Mouse (Mus musculus) heart, embryonic 14.5 days (tissue): Measurements from ENCODE around the gene 9930021J03Rik. TPM values are rescaled to one million over a fixed set of nuclear protein-coding genes. Genes with fewer than 3 reads are reported as not detected.

Experiments
- ATAC-seq: fragments of 200-750 bp; cut with Nextera tagmentation; 2 replicates; pipeline ENCODE4 v1.8.0; 2017; ENCODE audit warnings: low read depth, moderate TSS enrichment; ENCODE audit not compliant: insufficient number of reproducible peaks, insufficient read depth, low FRiP score
- H3K27ac ChIP-seq, 2 experiments: fragments of 200-500 bp in 1 of 2; fragments of 300-500 bp in 1 of 2; sonication (generic) in 1 of 2; replicated peaks in 1 of 2; 2 replicates each; pipeline ENCODE4 v1.5.1; 2012 to 2014; ENCODE audit warnings: low read depth in 2 of 2, low read length in 2 of 2, control low read depth in 1 of 2, mild to moderate bottlenecking in 1 of 2, mixed read lengths in 1 of 2; ENCODE audit not compliant: control insufficient read depth in 1 of 2, insufficient read depth in 1 of 2
- H3K27me3 ChIP-seq: fragments of 300-500 bp; sonication (generic); 2 replicates; pipeline ENCODE4 v1.6.1; 2014; ENCODE audit warnings: mild to moderate bottlenecking, low read length, control low read depth; ENCODE audit not compliant: control insufficient read depth, insufficient read depth
- H3K36me3 ChIP-seq: fragments of 300-500 bp; sonication (generic); 2 replicates; pipeline ENCODE4 v1.6.1; 2014; ENCODE audit warnings: mild to moderate bottlenecking, control low read depth, low read length, mixed read lengths; ENCODE audit not compliant: control insufficient read depth, insufficient read depth
- H3K4me1 ChIP-seq, 2 experiments: fragments of 200-500 bp in 1 of 2; fragments of 300-500 bp in 1 of 2; sonication (generic) in 1 of 2; 2 replicates each; pipeline ENCODE4 v1.6.1; 2012 to 2014; ENCODE audit warnings: low read length in 2 of 2, control low read depth in 1 of 2, mixed read lengths in 1 of 2; ENCODE audit not compliant: control insufficient read depth in 2 of 2, insufficient read depth in 2 of 2
- H3K4me2 ChIP-seq: fragments of 300-500 bp; sonication (generic); 2 replicates; pipeline ENCODE4 v1.6.1; 2014; ENCODE audit warnings: mild to moderate bottlenecking, low read length
- H3K4me3 ChIP-seq, 2 experiments: fragments of 200-500 bp in 1 of 2; fragments of 300-500 bp in 1 of 2; sonication (generic) in 1 of 2; 2 replicates each; pipeline ENCODE4 v1.5.1; 2012 to 2014; ENCODE audit warnings: low read length in 2 of 2, mild to moderate bottlenecking in 2 of 2, control low read depth in 1 of 2, low read depth in 1 of 2, moderate library complexity in 1 of 2; ENCODE audit not compliant: control insufficient read depth in 1 of 2, insufficient read depth in 1 of 2
- H3K9ac ChIP-seq: fragments of 300-500 bp; sonication (generic); 2 replicates; pipeline ENCODE4 v1.6.1; 2014; ENCODE audit warnings: mild to moderate bottlenecking, low read length
- H3K9me3 ChIP-seq: fragments of 300-500 bp; sonication (generic); 2 replicates; pipeline ENCODE4 v1.6.1; 2016; ENCODE audit warnings: low read length, control low read depth; ENCODE audit not compliant: control insufficient read depth
- WGBS: fragments of 180-500 bp; shearing (Covaris S2); extraction: QIAGEN DNeasy Blood & Tissue Kit; methylation state at CpG from one replicate; pipeline ENCODE4 v1.1.7; 2014; 5-methylcytosine and 5-hydroxymethylcytosine counted together
- polyA plus RNA-seq: library from polyadenylated mRNA; unstranded; fragments of >200 nt; fragmentation: Nextera tagmentation; extraction: Ambion mirVana; gene quantifications from 2 replicates; pipeline ENCODE4 v1.2.1, GENCODE M21; 2014

Gene 9930021J03Rik
- polyA plus RNA-seq, 1 experiment from 2014 or later: 6.0 TPM

DNA sequence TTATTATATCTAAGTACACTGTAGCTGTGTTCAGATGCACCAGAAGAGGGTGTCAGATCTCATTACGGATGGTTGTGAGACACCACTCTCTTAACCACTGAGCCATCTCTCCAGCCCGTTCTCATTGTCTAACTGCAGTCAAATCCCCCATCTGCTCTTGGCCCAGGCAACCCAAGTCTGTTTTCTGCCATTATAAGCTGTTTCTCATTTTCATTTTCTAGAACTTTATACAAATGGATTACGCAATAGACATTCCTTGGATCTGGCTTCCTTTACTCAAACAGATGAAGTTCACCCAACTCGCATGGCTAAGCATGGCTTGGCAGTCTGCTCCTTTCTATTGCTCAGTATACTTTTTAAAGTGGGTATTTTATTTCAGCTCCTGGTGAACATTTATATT, 34.9 kb upstream of the 9930021J03Rik start:
- no peak overlapping the region for H3K9ac ChIP-seq
- H3K27ac ChIP-seq: no peak overlapping the region
- no peak overlapping the region for H3K4me3 ChIP-seq
- 0 out of 4 replicates have a peak, but pooled peaks cover 0 to 4% of the 10 kb centered on the region in 2 experiments for H3K4me1 ChIP-seq
- no peak overlapping the region for H3K4me2 ChIP-seq
- 84% methylated on average over 4 of the region's 4 CpGs for WGBS
- H3K36me3 ChIP-seq: no peaks in the 10 kb centered on the region
- no peak for ATAC-seq
- no peaks in the 10 kb centered on the region for H3K9me3 ChIP-seq
- H3K27me3 ChIP-seq: no peaks in the 10 kb centered on the region

- H3K9ac ChIP-seq: no peak overlapping the region
- no peaks in the 10 kb centered on the region for H3K36me3 ChIP-seq
- no peak overlapping the region for H3K4me3 ChIP-seq
- ATAC-seq: no peak
- WGBS: 73% methylated on average over 3 of the region's 3 CpGs
- H3K4me1 ChIP-seq: 0 out of 4 replicates have a peak, but pooled peaks cover 0 to 4% of the 10 kb centered on the region in 2 experiments
- H3K4me2 ChIP-seq: no peak overlapping the region
- no peaks in the 10 kb centered on the region for H3K9me3 ChIP-seq
- H3K27ac ChIP-seq: no peak overlapping the region
- H3K27me3 ChIP-seq: no peaks in the 10 kb centered on the region
Observed at GRCm38 (mm10) chr19:29838636-29839135, 32.9 kb upstream of the 9930021J03Rik start.

DNA sequence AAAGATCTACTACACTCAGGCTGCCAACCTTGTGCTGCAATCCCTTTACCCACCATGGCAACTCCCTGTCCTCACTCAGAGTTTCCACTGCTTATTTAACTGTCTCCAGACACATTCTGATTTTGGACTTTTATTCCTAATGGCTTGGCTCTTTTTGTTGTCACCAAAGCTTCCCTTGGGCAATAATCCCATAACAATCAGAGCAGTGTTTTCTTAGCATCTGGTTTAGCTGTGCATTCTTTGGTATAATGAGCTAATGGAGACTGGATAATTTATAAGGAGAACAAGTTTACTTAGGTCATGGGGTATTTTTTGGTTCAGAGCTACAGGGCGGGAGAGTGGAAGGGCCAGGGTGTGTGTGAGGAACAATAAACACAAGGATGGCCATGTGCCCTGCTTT, 32.4 kb upstream of the 9930021J03Rik start:
- no peak overlapping the region for H3K4me2 ChIP-seq
- no peak overlapping the region for H3K9ac ChIP-seq
- H3K27me3 ChIP-seq: no peaks in the 10 kb centered on the region
- ATAC-seq: no peak
- no peak overlapping the region for H3K27ac ChIP-seq
- H3K36me3 ChIP-seq: no peaks in the 10 kb centered on the region
- 0 out of 4 replicates have a peak, but pooled peaks cover 0 to 4% of the 10 kb centered on the region in 2 experiments for H3K4me1 ChIP-seq
- H3K4me3 ChIP-seq: no peak overlapping the region
- no peaks in the 10 kb centered on the region for H3K9me3 ChIP-seq
- WGBS: 90% methylated on average over 1 of the region's 1 CpGs

GRCm38 (mm10) chr19:29835364-29836034, 29.7 kb upstream of the 9930021J03Rik start:
- no peak overlapping the region for H3K4me3 ChIP-seq
- H3K27ac ChIP-seq: no peak overlapping the region
- H3K36me3 ChIP-seq: no peaks in the 10 kb centered on the region
- WGBS: 67% methylated on average over 3 of the region's 3 CpGs
- no peak overlapping the region for H3K4me2 ChIP-seq
- H3K9me3 ChIP-seq: no peaks in the 10 kb centered on the region
- H3K4me1 ChIP-seq: 0 out of 4 replicates have a peak, but pooled peaks cover 0 to 4% of the 10 kb centered on the region in 2 experiments
- no peaks in the 10 kb centered on the region for H3K27me3 ChIP-seq
- no peak for ATAC-seq
- H3K9ac ChIP-seq: no peak overlapping the region

- Histone ChIP-seq H3K36me3 (no peaks in the 10 kb centered on the region), H3K9ac (no peak overlapping the region), H3K4me1 (no peaks in the 10 kb centered on the region), H3K4me2 (no peak overlapping the region), H3K9me3 (no peaks in the 10 kb centered on the region), H3K27me3 (no peaks in the 10 kb centered on the region), H3K27ac (no peak overlapping the region), H3K4me3 (no peak overlapping the region)
- 66% methylated on average over 2 of the region's 2 CpGs for WGBS
- ATAC-seq: no peak
Observed at GRCm38 (mm10) chr19:29830911-29831310, 25.1 kb upstream of the 9930021J03Rik start.

DNA sequence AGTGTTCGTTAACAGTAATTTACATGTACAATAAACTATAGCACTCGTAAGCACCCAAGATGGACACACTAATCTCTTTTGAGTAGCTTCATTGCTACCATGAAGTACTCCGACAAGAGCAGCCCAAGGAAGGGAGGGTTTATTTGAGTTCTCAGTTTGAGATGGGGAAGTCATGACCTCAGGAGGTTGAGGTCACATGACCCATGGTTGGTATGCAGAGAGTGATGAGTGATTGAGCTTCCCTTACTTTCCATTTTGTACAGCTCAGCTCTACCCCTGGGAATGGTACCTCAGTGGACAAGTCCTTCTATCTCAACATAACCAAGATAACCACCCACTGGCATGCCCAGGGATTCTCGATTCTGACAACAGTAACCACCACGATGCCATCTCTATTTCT, 22.8 kb upstream of the 9930021J03Rik start:
- 51% methylated on average over 5 of the region's 5 CpGs for WGBS
- H3K27me3 ChIP-seq: no peaks in the 10 kb centered on the region
- no peaks in the 10 kb centered on the region for H3K9me3 ChIP-seq
- H3K4me2 ChIP-seq: no peak overlapping the region
- no peak overlapping the region for H3K27ac ChIP-seq
- H3K9ac ChIP-seq: no peak overlapping the region
- H3K4me3 ChIP-seq: no peak overlapping the region
- no peak for ATAC-seq
- no peaks in the 10 kb centered on the region for H3K4me1 ChIP-seq
- no peaks in the 10 kb centered on the region for H3K36me3 ChIP-seq

- no peaks in the 10 kb centered on the region for H3K9me3 ChIP-seq
- H3K4me3 ChIP-seq: no peak overlapping the region
- no peak overlapping the region for H3K27ac ChIP-seq
- ATAC-seq: no peak
- no peak overlapping the region for H3K9ac ChIP-seq
- no peak overlapping the region for H3K4me2 ChIP-seq
- WGBS: 81% methylated on average over 1 of the region's 1 CpGs
- no peaks in the 10 kb centered on the region for H3K4me1 ChIP-seq
- H3K27me3 ChIP-seq: no peaks in the 10 kb centered on the region
- H3K36me3 ChIP-seq: no peaks in the 10 kb centered on the region
Observed at GRCm38 (mm10) chr19:29826686-29827085, 20.9 kb upstream of the 9930021J03Rik start.

DNA sequence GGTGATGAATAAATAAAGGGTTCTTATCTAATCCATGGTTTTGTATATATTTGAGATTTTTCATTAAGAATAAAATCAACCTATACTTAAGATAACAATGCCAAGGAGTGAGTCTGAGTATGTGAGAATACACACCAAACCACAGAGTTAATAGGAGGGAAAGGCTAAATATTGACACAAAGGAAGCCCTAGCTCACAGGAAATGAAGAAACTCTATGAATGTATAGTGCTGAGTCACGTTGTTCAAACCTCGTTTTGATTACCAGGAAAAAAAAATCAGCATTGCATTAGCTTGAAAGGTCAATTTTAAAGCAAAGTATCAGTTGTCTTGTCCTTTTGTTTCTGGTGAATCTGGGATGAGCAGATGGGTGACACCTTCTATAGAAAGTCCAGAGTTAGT, 19.2 kb upstream of the 9930021J03Rik start:
- Histone ChIP-seq H3K36me3 (no peaks in the 10 kb centered on the region), H3K4me1 (no peaks in the 10 kb centered on the region), H3K27me3 (no peaks in the 10 kb centered on the region), H3K27ac (no peak overlapping the region), H3K4me3 (no peak overlapping the region), H3K4me2 (no peak overlapping the region), H3K9ac (no peak overlapping the region), H3K9me3 (no peaks in the 10 kb centered on the region)
- WGBS: 55% methylated on average over 2 of the region's 2 CpGs
- ATAC-seq: no peak
